Mouse (Mus musculus): ENCODE results near the gene 6430548M08Rik. TPM values are rescaled to one million over a fixed set of nuclear protein-coding genes. Genes with fewer than 3 reads are reported as not detected.

The 6430548M08Rik gene
- polyA plus RNA-seq, 1 experiment from 2014 or later, result 10.0 TPM

GRCm38 (mm10) chr8:120213229-120213628 is 99.3 kb downstream of the 6430548M08Rik start:
- Histone ChIP-seq H3K36me3 (ENCODE audit: control insufficient read depth, insufficient read depth, low read length) (no peaks in the 10 kb centered on the region), H3K4me1 (replicated peaks; ENCODE audit: control insufficient read depth, insufficient read depth, low read length) (peaks cover 21% of the 10 kb centered on the region), H3K4me2 (ENCODE audit: low read depth, low read length, severe bottlenecking) (no peak overlapping the region), H3K4me3 (ENCODE audit: low read depth, low read length) (no peak overlapping the region), H3K9me3 (ENCODE audit: control insufficient read depth, low read length) (no peaks in the 10 kb centered on the region), H3K27ac (ENCODE audit: low read depth, low read length) (no peak overlapping the region), H3K9ac (ENCODE audit: low read length) (no peak overlapping the region), H3K27me3 (ENCODE audit: control insufficient read depth, insufficient read depth, low read length) (no peaks in the 10 kb centered on the region)
- DNase-seq (ENCODE audit: low spot score) (no peak), ATAC-seq (replicated peaks; ENCODE audit: low FRiP score) (no peak)
- WGBS, result 90% methylated on average over 3 of the region's 3 CpGs

GRCm38 (mm10) chr8:120213939-120214338 is 100.0 kb downstream of the 6430548M08Rik start:
- Histone ChIP-seq H3K27me3 (ENCODE audit: control insufficient read depth, insufficient read depth, low read length) (no peaks in the 10 kb centered on the region), H3K9ac (ENCODE audit: low read length) (no peak overlapping the region), H3K4me1 (replicated peaks; ENCODE audit: control insufficient read depth, insufficient read depth, low read length) (peaks cover 21% of the 10 kb centered on the region), H3K4me2 (ENCODE audit: low read depth, low read length, severe bottlenecking) (no peak overlapping the region), H3K4me3 (ENCODE audit: low read depth, low read length) (no peak overlapping the region), H3K27ac (ENCODE audit: low read depth, low read length) (no peak overlapping the region), H3K36me3 (ENCODE audit: control insufficient read depth, insufficient read depth, low read length) (no peaks in the 10 kb centered on the region), H3K9me3 (ENCODE audit: control insufficient read depth, low read length) (no peaks in the 10 kb centered on the region)
- DNase-seq (ENCODE audit: low spot score) (no peak), ATAC-seq (replicated peaks; ENCODE audit: low FRiP score) (no peak)
- WGBS, result 80% methylated on average over 5 of the region's 5 CpGs

Other genes with a start within 250 kb of the 6430548M08Rik start
- gene Usp10, start 203.8 kb upstream of the 6430548M08Rik start, polyA plus RNA-seq (2014; fragmentation: Nextera tagmentation; extraction: Ambion mirVana), result 209 and 210 TPM in 2 replicates
- not detected in 2 replicates for gene Gm20388, start 203.3 kb upstream of the 6430548M08Rik start, polyA plus RNA-seq (2014; fragmentation: Nextera tagmentation; extraction: Ambion mirVana)
- 1.6 and 2.1 TPM in 2 replicates for gene Crispld2, start 121.7 kb upstream of the 6430548M08Rik start, polyA plus RNA-seq (2014; fragmentation: Nextera tagmentation; extraction: Ambion mirVana)
- 29.4 and 29.9 TPM in 2 replicates for gene Zdhhc7, start 12.7 kb upstream of the 6430548M08Rik start, polyA plus RNA-seq (2014; fragmentation: Nextera tagmentation; extraction: Ambion mirVana)
- 2.0 and 2.1 TPM in 2 replicates for gene Fam92b, start 63.3 kb downstream of the 6430548M08Rik start, polyA plus RNA-seq (2014; fragmentation: Nextera tagmentation; extraction: Ambion mirVana)
- 22.2 and 23.6 TPM in 2 replicates for gene Gse1, start 114.3 kb downstream of the 6430548M08Rik start, polyA plus RNA-seq (2014; fragmentation: Nextera tagmentation; extraction: Ambion mirVana)